Mouse (Mus musculus): ENCODE measurements around the gene Ugt1a2. TPM values are rescaled to one million over a fixed set of nuclear protein-coding genes. Genes with fewer than 3 reads are reported as not detected.

The Ugt1a2 gene
- polyA plus RNA-seq, 1 experiment: not detected

DNA sequence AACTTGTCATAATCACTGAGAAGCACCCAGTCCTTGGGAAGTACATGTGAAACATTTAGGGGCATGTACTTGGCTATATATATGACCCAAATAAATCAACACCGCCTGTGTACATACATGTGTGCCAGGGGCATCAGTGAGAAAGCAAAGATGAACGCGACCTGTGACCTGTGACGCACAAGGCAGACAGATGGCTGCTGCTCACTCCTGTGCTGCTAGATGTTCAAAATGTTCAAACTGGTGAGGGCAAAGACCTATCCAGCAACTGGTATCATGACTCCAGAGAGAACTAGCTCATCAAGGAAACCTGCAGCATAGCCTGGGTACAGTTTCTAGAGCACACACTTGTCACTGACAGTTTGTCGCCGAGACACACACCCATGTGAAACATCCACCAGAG, 67.1 kb downstream of the Ugt1a2 start:
- Histone ChIP-seq H3K9me3 (peaks cover 7% of the 10 kb centered on the region; the same call in 1 of the 2 replicates), H3K36me3 (replicated peaks; ENCODE audit: low read length) (peaks cover 96% of the 10 kb centered on the region), H3K27me3 (replicated peaks) (no peaks in the 10 kb centered on the region), H3K4me3 (replicated peaks) (no peak overlapping the region), H3K4me1 (peaks cover 2% of the 10 kb centered on the region)
- no peak for TF ChIP-seq FLI1 (IDR thresholded peaks at IDR 0.05; ENCODE audit: low read length)
- no peak for TF ChIP-seq GATA1 (IDR thresholded peaks at IDR 0.05; ENCODE audit: borderline replicate concordance, low read length)

- peaks cover 4% of the 10 kb centered on the region for H3K4me1 ChIP-seq
Observed at GRCm38 (mm10) chr1:88268070-88268469, 67.7 kb downstream of the Ugt1a2 start.

More at GRCm38 (mm10) chr1:88268070-88268469, 67.7 kb downstream of the Ugt1a2 start:
- H3K36me3 ChIP-seq (replicated peaks; ENCODE audit: low read length): peaks cover 96% of the 10 kb centered on the region
- H3K27me3 ChIP-seq (replicated peaks): no peaks in the 10 kb centered on the region
- no peak for TF ChIP-seq GATA1 (IDR thresholded peaks at IDR 0.05; ENCODE audit: borderline replicate concordance, low read length)
- TF ChIP-seq FLI1 (IDR thresholded peaks at IDR 0.05; ENCODE audit: low read length): no peak
- H3K9me3 ChIP-seq: peaks cover 7% of the 10 kb centered on the region; the same call in 1 of the 2 replicates
- H3K4me3 ChIP-seq (replicated peaks): no peak overlapping the region

Other genes starting within 250 kb of the Ugt1a2 start
- gene Usp40, start 192.1 kb upstream of the Ugt1a2 start, polyA plus RNA-seq (2012; ENCODE audit: insufficient read depth, low replicate concordance): 0.68 and 2.3 TPM in 2 replicates
- not detected in 2 replicates for gene Ugt1a10, start 145.2 kb upstream of the Ugt1a2 start, polyA plus RNA-seq (2012; ENCODE audit: insufficient read depth, low replicate concordance)
- gene Ugt1a9, start 129.8 kb upstream of the Ugt1a2 start, polyA plus RNA-seq (2012; ENCODE audit: insufficient read depth, low replicate concordance): 0.77 TPM in 1 of 2 replicates, not detected in the other
- gene Ugt1a8, start 112.8 kb upstream of the Ugt1a2 start, polyA plus RNA-seq (2012; ENCODE audit: insufficient read depth, low replicate concordance): not detected in 2 replicates
- 11.0 TPM in 1 of 2 replicates, not detected in the other for gene Ugt1a7c, start 105.5 kb upstream of the Ugt1a2 start, polyA plus RNA-seq (2012; ENCODE audit: insufficient read depth, low replicate concordance)
- not detected in 2 replicates for gene Ugt1a6b, start 97.3 kb upstream of the Ugt1a2 start, polyA plus RNA-seq (2012; ENCODE audit: insufficient read depth, low replicate concordance)
- gene Ugt1a6a, start 65.8 kb upstream of the Ugt1a2 start, polyA plus RNA-seq (2012; ENCODE audit: insufficient read depth, low replicate concordance): not detected in 2 replicates
- 0.04 TPM in 1 of 2 replicates, not detected in the other for gene Ugt1a5, start 34.6 kb upstream of the Ugt1a2 start, polyA plus RNA-seq (2012; ENCODE audit: insufficient read depth, low replicate concordance)
- not detected in 2 replicates for gene Dnajb3, start 5.2 kb downstream of the Ugt1a2 start, polyA plus RNA-seq (2012; ENCODE audit: insufficient read depth, low replicate concordance)
- gene Ugt1a1, start 11.4 kb downstream of the Ugt1a2 start, polyA plus RNA-seq (2012; ENCODE audit: insufficient read depth, low replicate concordance): not detected in 2 replicates
- not detected in 2 replicates for gene Mroh2a, start 26.4 kb downstream of the Ugt1a2 start, polyA plus RNA-seq (2012; ENCODE audit: insufficient read depth, low replicate concordance)
- 2.4 and 4.0 TPM in 2 replicates for gene Hjurp, start 77.0 kb downstream of the Ugt1a2 start, polyA plus RNA-seq (2012; ENCODE audit: insufficient read depth, low replicate concordance)
- gene Trpm8, start 77.1 kb downstream of the Ugt1a2 start, polyA plus RNA-seq (2012; ENCODE audit: insufficient read depth, low replicate concordance): not detected in 2 replicates
- not detected in 2 replicates for gene Spp2, start 206.4 kb downstream of the Ugt1a2 start, polyA plus RNA-seq (2012; ENCODE audit: insufficient read depth, low replicate concordance)